Mouse (Mus musculus): ENCODE results near the gene Anxa2.

DNA sequence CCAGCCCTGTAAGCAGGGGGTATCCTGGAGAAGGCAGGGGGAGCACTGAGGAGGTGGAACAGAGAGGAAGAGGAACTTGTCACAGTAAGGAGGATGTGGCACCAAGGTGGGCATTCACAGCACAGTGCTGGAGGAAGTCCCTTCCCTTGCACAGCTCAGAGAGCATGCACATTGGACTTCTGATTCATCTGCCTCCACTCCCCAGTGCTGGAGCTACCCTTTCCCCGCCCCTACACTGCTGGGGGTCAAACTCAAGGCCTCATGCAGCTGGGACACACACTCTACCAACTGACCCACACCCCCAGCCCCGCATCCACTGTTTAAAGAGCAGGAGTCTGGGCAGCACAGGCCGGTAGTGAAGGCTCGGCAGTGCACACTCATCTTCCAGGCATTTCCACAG, 12.7 kb downstream of the Anxa2 start:
- TF ChIP-seq CTCF (IDR thresholded peaks at IDR 0.05) = no peak
- TF ChIP-seq EP300 (IDR thresholded peaks at IDR 0.05) = no peak

Data from lung, postnatal 0 days (tissue).